Mouse (Mus musculus) urinary bladder, postnatal 36 days (tissue): Measurements from ENCODE around the gene Tmem109.

Experiments
- DNase-seq, 2 experiments: peaks; one replicate each; pipeline ENCODE4 v3.0.0; 2022; ENCODE audit warnings: low spot score in 2 of 2, mixed read lengths in 1 of 2

Tmem109 gene

GRCm38 (mm10) chr19:10881426-10882154 is at the start of gene Tmem109:
Gene Tmem109 (minus strand): TSS chr19:10882001.
- DNase-seq, result peak; percentile 86 to 92

GRCm38 (mm10) chr19:10930641-10931040 is 48.8 kb upstream of the Tmem109 start:
- DNase-seq, result no peak

GRCm38 (mm10) chr19:10926666-10927065 is 44.9 kb upstream of the Tmem109 start:
- no peak for DNase-seq

- no peak for DNase-seq
Observed at GRCm38 (mm10) chr19:10926123-10926621, 44.4 kb upstream of the Tmem109 start.

GRCm38 (mm10) chr19:10924220-10924619 is 42.4 kb upstream of the Tmem109 start:
- DNase-seq, result no peak

DNA sequence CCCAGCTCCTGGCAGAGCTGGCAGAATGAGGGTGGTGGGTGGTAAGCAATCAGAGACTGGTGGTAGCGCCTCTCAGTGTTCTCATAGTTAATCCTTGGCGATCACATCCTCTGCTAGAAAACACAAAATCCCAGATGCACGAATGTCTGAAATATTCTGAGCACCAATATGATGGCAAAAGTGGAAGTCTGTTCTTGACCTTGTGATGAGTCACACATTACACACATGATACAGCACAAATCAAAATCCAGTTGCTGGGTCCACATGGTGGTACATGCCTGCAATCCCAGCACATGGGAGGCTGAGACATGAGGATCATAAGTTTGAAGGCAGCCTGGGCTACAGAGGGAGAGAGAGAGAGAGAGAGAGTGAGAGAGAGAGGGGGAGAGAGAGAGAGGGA is 39.3 kb upstream of the Tmem109 start:
- no peak for DNase-seq

DNA sequence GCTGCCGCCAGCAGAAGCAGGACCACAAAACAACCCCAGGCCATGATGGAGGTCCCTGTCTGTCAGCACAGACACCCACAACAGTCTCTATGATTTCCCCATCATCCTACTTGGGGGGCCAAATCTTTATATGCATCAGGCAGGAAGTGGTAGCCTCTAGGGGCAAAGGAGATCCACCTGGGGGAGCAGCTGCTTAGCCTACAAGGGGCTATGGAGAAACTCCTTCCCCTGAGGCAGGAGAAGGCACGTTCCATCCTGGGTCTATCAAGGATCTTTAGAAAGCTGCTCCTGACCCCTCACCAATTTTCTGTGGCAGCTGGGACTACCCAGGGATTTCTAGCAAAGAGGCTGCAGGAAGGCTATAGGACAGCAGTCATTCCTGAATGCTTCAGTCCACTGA is 38.7 kb upstream of the Tmem109 start, which contains the start of gene Zp1:
Gene Zp1 (minus strand): TSS at position 101 of the 400 bp plus-strand sequence.
- DNase-seq, result no peak

GRCm38 (mm10) chr19:10918321-10918991 is 36.7 kb upstream of the Tmem109 start:
- DNase-seq, result no peak

- DNase-seq, result no peak
Observed at GRCm38 (mm10) chr19:10916506-10916905, 34.7 kb upstream of the Tmem109 start.

GRCm38 (mm10) chr19:10914870-10915269 is 33.1 kb upstream of the Tmem109 start:
- DNase-seq, result no peak

DNA sequence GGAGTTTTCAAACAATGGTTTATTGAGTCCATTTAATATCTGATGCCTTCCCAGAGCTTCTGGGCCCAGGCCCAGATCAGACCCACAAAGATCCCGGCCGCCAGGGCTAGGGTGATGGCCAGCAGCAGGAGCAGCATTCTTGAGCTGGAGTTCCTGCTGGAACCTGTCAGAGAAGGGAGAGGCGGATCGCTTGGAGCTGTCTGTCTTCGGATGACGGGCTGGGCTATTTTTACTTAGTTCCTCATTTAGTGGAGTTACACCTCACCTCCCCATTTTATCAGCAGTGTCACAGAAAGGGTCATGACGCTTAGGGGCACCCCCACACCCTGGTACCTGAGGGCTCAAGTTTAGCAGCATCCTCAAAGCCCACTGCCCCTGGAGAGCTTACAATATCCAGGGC is 32.5 kb upstream of the Tmem109 start:
- DNase-seq, result no peak

- no peak for DNase-seq
Observed at GRCm38 (mm10) chr19:10909087-10909721, 27.4 kb upstream of the Tmem109 start.

GRCm38 (mm10) chr19:10907891-10908290 is 26.1 kb upstream of the Tmem109 start:
- DNase-seq, result peak; percentile 30 to 44

- no peak for DNase-seq
Observed at GRCm38 (mm10) chr19:10905728-10906000, 23.9 kb upstream of the Tmem109 start.

DNA sequence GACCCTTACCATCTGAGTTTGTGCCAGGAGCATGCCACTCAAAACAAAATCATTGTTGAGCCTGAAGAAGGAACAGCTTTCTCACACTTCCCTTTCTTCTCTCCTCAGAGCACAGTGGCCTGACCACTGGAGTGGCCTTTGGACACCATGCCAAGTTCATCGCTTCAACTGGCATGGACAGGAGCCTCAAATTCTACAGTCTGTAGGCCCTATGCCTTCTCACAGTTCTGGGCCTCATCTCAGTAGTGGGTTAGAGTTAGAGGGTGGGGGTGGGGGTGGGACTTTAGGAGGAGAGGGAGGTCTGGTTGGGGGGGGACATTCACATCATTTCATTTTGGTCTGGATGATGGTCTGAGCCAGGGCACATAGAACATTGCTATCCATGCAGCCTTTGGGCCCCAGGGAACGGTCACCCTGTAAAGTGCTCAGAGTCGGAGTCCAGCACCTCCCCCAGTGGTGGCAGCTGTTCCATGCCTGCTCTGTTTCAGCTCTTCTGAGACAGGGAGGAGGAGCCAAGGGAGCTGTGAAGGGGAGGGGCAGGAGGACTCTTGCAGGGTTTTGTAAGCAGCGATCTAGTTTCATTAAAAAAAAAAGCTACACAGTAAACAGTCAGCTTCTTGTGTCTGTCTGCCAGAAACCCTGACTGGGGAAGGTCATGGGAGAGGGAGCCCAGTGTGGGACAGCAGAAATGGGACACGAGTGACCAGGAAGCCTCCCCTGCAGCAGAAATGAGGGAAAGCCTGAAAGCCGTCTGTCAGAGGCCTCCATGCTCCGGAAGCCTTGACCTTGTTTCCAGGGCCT is 23.3 kb upstream of the Tmem109 start:
- peak; percentile 10 to 65 for DNase-seq

- DNase-seq, result no peak
Observed at GRCm38 (mm10) chr19:10904512-10904911, 22.7 kb upstream of the Tmem109 start.

DNA sequence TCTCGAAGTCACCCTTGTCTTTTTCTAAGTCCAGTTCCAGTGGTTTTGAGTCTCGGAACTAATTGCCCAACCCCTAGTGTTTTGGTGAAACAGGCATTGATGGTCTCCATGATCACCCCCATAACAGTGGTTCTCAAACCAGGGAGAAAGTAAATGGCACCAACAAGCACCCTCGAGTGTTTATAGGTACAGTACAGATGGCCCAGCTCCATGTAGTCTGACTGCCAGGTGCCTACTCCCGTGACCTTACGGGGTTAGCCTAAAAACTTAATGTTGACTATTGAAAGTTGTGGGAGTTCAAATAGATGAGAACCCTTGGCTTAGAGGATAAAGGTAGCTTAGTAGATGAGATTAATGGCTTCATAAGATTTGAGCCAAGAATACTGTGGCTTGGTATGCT is 19.2 kb upstream of the Tmem109 start:
- DNase-seq, result no peak

DNA sequence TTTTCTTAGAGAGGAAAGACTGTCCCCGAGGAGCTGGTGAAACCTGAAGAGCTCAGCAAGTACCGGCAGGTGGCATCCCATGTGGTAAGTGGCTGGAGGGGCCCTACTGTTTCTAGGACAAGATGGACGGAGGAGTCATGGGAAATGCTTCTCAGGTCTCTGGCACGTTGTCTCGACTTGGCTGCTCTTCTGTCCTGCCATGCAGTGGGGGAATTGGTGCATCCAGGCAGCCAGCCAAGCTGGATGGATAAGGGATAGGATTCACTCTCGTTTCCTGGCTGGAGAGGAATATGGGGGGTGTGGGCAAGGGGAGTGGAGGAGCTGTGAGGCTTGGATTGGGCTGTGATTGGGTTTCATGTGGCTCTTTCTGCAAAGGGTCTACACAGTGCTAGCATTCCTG is 18.5 kb upstream of the Tmem109 start:
- DNase-seq, result no peak

DNA sequence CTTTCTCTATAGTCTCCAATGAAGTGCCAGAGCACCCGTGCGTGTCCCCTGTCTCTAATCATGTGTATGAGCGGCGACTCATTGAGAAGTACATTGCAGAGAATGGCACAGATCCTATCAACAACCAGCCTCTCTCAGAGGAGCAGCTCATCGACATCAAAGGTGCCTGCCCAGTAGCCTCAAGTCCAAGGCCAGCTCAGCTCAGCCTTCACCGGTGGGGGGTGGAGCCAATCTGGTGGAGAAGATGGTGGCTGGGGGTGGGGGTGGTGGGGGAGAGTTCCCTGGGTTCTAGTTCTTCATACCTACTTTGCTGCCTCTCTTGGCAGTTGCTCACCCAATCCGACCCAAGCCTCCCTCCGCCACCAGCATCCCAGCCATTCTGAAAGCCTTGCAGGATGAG is 15.7 kb upstream of the Tmem109 start:
- DNase-seq, result no peak

DNA sequence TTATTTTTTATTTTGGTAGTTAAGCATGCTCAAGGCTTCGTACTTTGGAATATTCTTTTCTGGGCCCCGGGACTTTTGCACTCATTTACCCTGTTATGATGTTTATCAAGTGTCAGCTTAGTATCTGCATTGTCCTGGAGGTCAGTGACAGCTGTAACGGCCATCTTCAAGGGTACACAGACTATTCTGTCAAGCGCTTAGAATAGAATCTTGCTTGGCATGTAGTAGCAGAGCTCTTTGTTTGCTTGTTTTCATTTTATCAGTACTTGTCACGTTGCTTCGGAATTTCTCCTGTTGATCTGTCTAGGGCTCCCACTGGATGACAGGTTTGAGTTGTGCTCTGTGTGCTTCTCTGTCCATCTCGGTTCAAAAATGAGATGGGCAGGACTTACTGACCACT is 15.0 kb upstream of the Tmem109 start:
- DNase-seq, result no peak

DNA sequence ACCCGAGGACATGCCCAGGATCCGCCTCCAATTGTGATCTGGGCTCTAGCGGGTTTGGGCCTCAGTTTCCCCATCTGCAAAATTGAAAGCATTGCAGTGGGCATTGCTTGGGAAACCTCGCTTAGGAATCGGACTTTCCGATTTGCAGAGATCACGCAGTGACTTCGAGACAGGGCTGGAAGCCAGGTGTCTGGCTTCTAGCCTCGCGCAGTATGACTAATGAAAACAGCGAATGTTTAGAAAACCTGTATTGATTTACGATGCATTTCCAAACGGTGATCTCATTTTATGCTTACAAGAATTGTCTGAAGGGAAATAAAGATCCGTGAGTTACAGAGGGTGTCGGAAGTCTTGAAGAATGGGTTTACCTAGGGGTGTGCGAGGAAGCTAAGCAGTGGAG is 13.9 kb upstream of the Tmem109 start:
- peak; percentile 11 to 13 for DNase-seq

DNA sequence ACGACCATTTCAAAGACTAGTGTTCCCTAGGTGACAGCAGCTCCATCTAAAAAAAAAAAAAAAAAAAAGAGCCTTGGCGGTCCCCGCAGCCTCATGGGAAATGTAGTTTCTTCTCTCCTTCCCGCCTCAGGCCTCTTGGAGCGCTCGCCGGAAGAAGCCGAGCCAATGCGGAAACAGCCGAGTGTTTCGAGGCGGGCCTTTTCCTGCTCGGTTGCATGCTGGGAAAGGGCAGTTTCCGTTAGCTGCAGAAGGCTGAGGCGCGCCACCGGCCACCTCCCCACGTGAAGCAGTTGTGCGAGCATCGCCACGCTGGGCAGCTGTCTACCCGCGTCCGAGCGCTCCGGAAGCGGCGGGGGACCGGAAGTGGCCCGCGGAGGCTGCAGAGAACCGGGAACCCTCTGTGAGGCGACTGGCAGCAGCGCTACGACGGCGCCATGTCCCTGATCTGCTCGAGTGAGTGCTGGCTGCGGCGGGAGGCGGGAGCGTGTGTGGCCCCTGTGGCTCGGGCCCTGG is 13.3 kb upstream of the Tmem109 start, which contains the start of gene Prpf19:
Gene Prpf19 (plus strand): TSS at position 216 of the 513 bp plus-strand sequence.
- DNase-seq, result peak; percentile 96
